Mouse (Mus musculus) thymus, adult 2 months (tissue): Measurements from ENCODE around the gene Gm32717. TPM values are rescaled to one million over a fixed set of nuclear protein-coding genes. Genes with fewer than 3 reads are reported as not detected.
"Not testable (repeated sequence)": the region's sequence is repeated elsewhere in the genome, so short reads cannot be mapped to it uniquely, and the experiment has no call there.

Experiments
- DNase-seq: peaks from one replicate; pipeline ENCODE4 v3.0.0; 2021
- H3K27ac ChIP-seq: fragments of 200-500 bp; 2 replicates; pipeline ENCODE4 v1.5.1; 2012; ENCODE audit warnings: low read length, control low read depth; ENCODE audit not compliant: control insufficient read depth, insufficient read depth
- H3K27me3 ChIP-seq: fragments of 200-500 bp; 2 replicates; pipeline ENCODE4 v1.6.1; 2012; ENCODE audit warnings: mild to moderate bottlenecking, low read length, moderate library complexity, mixed read lengths; ENCODE audit not compliant: control insufficient read depth, insufficient read depth
- H3K36me3 ChIP-seq: fragments of 200-500 bp; 2 replicates; pipeline ENCODE4 v1.6.1; 2012; ENCODE audit warnings: mild to moderate bottlenecking, low read length, moderate library complexity; ENCODE audit not compliant: control insufficient read depth, insufficient read depth
- H3K4me1 ChIP-seq: fragments of 200-500 bp; replicated peaks from 2 replicates; pipeline ENCODE4 v1.6.1; 2012; ENCODE audit warnings: low read length; ENCODE audit not compliant: control insufficient read depth, insufficient read depth
- H3K4me3 ChIP-seq: fragments of 200-500 bp; 2 replicates; pipeline ENCODE4 v1.5.1; 2012; ENCODE audit warnings: mild to moderate bottlenecking, low read length, control low read depth, moderate library complexity; ENCODE audit not compliant: control insufficient read depth, insufficient read depth
- CTCF ChIP-seq: fragments of 200-500 bp; IDR thresholded peaks from 2 replicates; pipeline ENCODE4 v1.5.1; 2012; ENCODE audit warnings: mild to moderate bottlenecking, control low read depth, low read length, moderate library complexity, borderline replicate concordance; ENCODE audit not compliant: control insufficient read depth, poor library complexity, insufficient read depth; ENCODE audit errors: extremely low read depth
- POLR2A ChIP-seq: fragments of 200-500 bp; IDR thresholded peaks from 2 replicates; pipeline ENCODE4 v1.6.1; 2012; ENCODE audit warnings: mild to moderate bottlenecking, low read length, control low read depth, moderate library complexity; ENCODE audit not compliant: control insufficient read depth, poor library complexity, insufficient read depth; ENCODE audit errors: extremely low read depth
- WGBS: fragments of 180-500 bp; shearing (Covaris S2); methylation state at CpG from one replicate; pipeline ENCODE4 v1.1.7; 2018; 5-methylcytosine and 5-hydroxymethylcytosine counted together
- polyA plus RNA-seq: library from polyadenylated mRNA; depleted of rRNA; stranded (reverse); fragments of >200 nt; gene quantifications from 2 replicates; pipeline ENCODE4 v1.2.3, GENCODE M21; 2012; rRNA removed

Gene Gm32717
- polyA plus RNA-seq, result not detected in 2 replicates

DNA sequence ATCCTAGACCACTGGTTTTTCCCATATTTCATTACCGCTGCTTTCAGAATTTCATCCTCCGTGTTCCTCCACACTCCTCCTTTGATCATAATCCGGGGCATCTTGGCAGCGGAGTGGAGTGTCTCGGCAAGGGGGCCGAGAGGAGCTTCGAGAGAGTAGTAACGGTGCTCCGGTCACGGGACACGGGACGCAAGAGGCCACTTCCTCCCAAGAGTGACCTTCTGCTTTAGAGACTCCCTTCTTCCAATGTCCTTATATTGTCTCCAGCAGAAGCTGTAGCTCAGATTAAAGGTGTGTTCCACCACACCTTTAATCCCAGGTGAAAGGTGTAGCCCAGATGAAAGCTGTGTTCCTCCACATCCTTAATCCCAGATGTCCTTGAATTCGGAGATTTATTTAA, at the start of gene Gm32717:
Gm32717 (minus strand) TSS at position 101 of the 400 bp plus-strand sequence.
- H3K36me3 ChIP-seq, H3K27ac ChIP-seq, H3K27me3 ChIP-seq, H3K4me1 ChIP-seq, DNase-seq, H3K4me3 ChIP-seq: not testable (repeated sequence)
- WGBS, result no CpG with 5 or more reads among the region's 13 CpGs

DNA sequence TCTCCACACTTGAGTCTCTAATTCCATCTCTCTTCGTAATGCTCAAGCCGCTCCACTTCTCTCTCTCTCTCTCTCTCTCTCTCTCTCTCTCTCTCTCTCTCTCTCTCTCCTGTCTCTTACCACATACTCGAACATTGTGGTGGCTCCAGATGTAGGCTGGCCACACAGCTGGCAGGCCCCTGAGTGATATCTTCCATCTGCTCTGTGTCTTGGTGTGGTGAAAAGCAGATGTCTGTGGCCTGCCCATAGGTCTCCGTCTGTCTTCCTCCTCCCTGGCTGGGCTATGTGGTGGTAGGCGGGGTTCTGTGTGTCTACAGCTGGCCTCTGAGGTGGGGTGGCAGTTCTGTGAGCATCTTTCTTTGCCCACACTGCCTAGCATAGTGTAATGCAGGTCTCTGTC, 42.4 kb upstream of the Gm32717 start:
- DNase-seq, H3K4me1 ChIP-seq, H3K27ac ChIP-seq, H3K36me3 ChIP-seq, H3K27me3 ChIP-seq, H3K4me3 ChIP-seq: not testable (repeated sequence)
- 28% methylated on average over 3 of the region's 5 CpGs for WGBS

DNA sequence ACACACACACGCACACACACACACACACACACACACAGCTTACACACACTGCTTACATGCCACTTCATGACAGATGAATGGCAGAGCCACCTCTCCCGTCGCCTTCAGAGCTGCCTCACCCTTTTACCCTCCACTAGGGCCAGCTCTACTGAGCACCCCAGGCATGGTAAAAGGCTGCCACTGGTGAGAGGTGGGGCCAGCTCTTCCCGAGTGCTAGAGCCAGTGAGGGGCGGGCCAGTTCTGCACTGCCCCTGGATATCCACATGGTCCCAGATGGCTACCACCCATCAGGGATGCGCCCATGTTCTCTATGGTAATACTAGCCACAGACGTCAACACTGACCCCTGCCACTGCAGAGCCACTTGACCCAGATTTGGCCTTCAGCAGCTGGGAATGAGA, 42.0 kb upstream of the Gm32717 start:
- DNase-seq, H3K4me3 ChIP-seq: not testable (repeated sequence)
- WGBS, result 76% methylated on average over 7 of the region's 7 CpGs

DNA sequence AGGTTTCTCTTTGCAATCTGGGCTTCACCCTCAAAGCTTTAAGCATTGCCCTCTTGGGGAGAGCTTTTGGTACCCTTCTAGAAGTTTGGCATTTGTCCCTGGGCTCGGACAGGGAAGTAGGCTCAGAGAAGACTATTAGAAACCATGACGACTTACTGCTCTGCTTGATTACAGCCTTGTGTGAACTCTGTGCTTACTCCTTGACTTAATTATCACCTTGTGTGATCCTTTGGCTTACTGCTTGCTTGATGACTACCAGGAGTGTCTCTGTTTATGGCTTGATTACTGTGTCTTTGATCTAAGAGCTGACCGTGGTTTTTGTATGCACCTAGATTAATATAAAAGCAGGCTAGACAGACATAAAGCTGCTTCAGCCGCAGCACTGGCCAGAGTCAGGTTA, 37.5 kb upstream of the Gm32717 start:
- H3K36me3 ChIP-seq, H3K27me3 ChIP-seq, DNase-seq, H3K4me1 ChIP-seq, H3K27ac ChIP-seq, H3K4me3 ChIP-seq: not testable (repeated sequence)
- WGBS, result no CpG with 5 or more reads among the region's 4 CpGs

More for the DNA sequence above, 42.0 kb upstream of the Gm32717 start:
- not testable (repeated sequence) for H3K27ac ChIP-seq, H3K27me3 ChIP-seq, H3K4me1 ChIP-seq, H3K36me3 ChIP-seq

DNA sequence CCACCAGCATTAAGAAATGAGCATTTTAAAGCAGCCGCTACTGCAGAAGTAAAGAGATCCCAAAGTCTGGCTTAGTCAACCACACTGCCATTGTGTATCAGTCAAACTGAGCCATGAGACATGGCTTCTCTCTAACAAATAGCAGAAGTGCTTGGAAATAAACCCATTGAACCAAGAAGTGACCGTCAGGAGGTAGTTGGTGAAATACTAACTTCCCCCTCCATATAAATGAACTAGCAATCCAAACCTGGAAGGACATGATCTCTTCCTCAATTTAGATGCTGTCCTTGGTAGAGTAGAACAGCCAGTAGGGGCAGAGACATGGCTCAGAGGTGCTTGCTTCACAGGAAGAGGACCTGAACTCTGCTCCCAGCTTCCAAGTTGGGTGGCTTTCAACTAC, 30.8 kb upstream of the Gm32717 start:
- H3K4me3 ChIP-seq, H3K36me3 ChIP-seq, DNase-seq, H3K4me1 ChIP-seq, H3K27me3 ChIP-seq, H3K27ac ChIP-seq: not testable (repeated sequence)
- 100% methylated on average over 1 of the region's 2 CpGs for WGBS

DNA sequence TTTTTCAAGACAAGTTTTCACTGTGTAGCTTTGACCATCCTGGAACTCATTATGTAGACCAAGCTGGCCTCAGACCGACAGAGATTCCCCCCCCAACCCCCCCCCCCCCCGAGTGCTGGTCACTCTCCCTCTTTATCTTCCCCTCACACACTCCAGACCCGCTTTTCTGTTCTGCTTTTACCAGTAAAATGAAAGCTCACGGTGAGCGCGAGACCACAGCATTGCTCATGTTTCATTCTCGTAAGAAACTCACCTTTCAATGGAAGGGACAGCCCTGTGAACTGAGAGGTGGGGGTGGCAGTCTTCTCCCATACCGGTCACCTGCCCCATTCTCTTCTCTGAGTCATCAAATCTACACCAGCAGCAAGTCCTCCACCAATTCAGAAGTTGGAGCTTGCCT, 28.2 kb upstream of the Gm32717 start:
- H3K4me3 ChIP-seq, H3K27me3 ChIP-seq, H3K4me1 ChIP-seq, DNase-seq, H3K36me3 ChIP-seq, H3K27ac ChIP-seq: not testable (repeated sequence)
- WGBS, result 41% methylated on average over 3 of the region's 8 CpGs

DNA sequence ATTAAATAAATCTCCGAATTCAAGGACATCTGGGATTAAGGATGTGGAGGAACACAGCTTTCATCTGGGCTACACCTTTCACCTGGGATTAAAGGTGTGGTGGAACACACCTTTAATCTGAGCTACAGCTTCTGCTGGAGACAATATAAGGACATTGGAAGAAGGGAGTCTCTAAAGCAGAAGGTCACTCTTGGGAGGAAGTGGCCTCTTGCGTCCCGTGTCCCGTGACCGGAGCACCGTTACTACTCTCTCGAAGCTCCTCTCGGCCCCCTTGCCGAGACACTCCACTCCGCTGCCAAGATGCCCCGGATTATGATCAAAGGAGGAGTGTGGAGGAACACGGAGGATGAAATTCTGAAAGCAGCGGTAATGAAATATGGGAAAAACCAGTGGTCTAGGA, 17.8 kb upstream of the Gm32717 start, which contains the start of gene Gm32802:
Gm32802 (plus strand) TSS at position 301 of the 400 bp plus-strand sequence.
- H3K36me3 ChIP-seq, H3K27me3 ChIP-seq, H3K4me3 ChIP-seq, DNase-seq, H3K27ac ChIP-seq, H3K4me1 ChIP-seq: not testable (repeated sequence)
- no CpG with 5 or more reads among the region's 13 CpGs for WGBS

DNA sequence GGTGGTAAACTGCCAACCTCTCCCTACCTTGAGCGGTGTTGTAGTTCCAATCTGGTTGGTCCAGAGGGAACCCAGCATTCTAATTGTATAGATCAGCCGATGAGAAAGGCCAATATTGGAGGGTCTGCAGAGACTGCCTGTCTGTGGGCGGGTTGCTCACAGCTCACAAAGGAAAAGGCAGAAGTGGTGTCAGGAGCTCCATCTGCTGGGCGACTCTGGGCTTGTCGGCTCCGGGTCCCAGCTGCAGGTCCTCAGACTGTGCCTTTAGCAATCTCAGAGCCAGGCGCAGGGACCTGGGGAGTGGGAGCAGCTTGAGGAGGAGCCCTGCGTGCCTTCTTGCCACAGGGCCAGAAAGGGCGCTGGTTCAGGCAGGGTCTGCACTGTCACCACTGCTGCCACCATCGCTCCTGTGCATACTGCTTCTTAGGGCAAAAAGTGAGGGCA, 10.3 kb upstream of the Gm32717 start:
- Histone ChIP-seq H3K4me3 (no peak overlapping the region), H3K36me3 (no peaks in the 10 kb centered on the region), H3K27ac (no peak overlapping the region), H3K4me1 (no peaks in the 10 kb centered on the region), H3K27me3 (no peaks in the 10 kb centered on the region)
- peak; percentile 39 for DNase-seq
- peak; percentile 42; the same call in 1 of the 2 replicates for TF ChIP-seq CTCF
- no peak for TF ChIP-seq POLR2A
- 45% methylated on average over 10 of the region's 10 CpGs for WGBS

DNA sequence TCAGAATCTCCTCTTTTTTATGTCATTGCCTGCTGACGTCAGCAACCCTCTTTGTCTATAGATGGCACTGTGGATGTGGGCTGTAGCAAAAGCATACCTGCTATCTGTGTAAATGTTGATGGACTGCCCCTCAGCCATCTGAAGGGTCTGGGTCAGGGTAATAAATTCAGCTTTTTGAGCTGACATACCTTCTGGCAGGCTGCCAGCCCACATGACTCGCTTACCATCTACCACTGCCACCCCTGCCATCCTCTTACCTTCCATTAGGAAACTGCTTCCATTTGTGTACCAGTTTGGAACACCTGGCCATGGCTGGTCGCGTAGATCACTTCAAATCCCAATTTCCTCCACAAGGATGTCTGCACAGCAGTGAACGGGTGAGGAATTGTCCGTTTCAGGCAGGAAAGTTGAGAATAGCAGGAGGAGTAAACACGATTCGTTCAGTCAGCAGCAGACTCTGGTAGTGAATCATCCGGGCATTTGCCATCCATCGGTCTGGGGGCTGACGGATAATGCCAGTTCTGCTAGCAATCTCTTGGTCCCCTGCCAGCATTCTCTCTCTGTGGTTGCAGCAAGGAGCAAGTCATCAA, 8.5 kb upstream of the Gm32717 start:
- H3K36me3 ChIP-seq, H3K27me3 ChIP-seq, H3K4me1 ChIP-seq, H3K27ac ChIP-seq, DNase-seq, H3K4me3 ChIP-seq: not testable (repeated sequence)
- WGBS, result 78% methylated on average over 11 of the region's 11 CpGs

DNA sequence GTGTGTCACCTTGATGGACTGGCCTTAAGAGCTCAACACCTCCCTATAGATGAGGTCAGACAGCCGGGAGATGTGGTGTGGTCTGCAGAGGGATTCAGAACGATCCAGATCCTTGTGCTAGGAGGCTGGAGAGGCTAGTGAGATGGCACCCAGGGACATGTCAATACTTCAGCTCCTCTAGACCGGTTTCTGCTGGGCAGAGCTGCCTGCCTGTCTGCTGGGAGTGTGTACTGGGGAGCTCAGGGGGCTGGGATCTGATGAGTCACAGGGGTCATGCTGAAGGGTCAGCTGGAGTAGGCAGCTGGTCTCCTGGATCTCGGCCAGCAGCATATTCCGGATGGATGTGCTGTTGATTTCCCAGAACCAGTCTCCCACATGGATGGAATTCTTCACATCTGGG, 8.0 kb downstream of the Gm32717 start:
- DNase-seq, H3K4me3 ChIP-seq, H3K27me3 ChIP-seq, H3K4me1 ChIP-seq, H3K36me3 ChIP-seq, H3K27ac ChIP-seq: not testable (repeated sequence)
- 83% methylated on average over 1 of the region's 5 CpGs for WGBS

DNA sequence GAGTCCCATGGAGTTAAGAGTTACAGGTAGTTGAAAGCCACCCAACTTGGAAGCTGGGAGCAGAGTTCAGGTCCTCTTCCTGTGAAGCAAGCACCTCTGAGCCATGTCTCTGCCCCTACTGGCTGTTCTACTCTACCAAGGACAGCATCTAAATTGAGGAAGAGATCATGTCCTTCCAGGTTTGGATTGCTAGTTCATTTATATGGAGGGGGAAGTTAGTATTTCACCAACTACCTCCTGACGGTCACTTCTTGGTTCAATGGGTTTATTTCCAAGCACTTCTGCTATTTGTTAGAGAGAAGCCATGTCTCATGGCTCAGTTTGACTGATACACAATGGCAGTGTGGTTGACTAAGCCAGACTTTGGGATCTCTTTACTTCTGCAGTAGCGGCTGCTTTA, 13.0 kb downstream of the Gm32717 start:
- not testable (repeated sequence) for H3K36me3 ChIP-seq, H3K4me1 ChIP-seq, H3K27ac ChIP-seq, H3K27me3 ChIP-seq, H3K4me3 ChIP-seq, DNase-seq
- WGBS, result 100% methylated on average over 1 of the region's 2 CpGs
